Mouse (Mus musculus) testis, adult 2 months (tissue): Measurements from ENCODE around the gene Helz.

ENCODE experiments used
- CTCF ChIP-seq: fragments of 200-500 bp; IDR thresholded peaks from 2 replicates; pipeline ENCODE4 v1.5.1; 2012; ENCODE audit warnings: low read depth, mild to moderate bottlenecking, inconsistent platforms, low read length, moderate library complexity; ENCODE audit not compliant: control insufficient read depth, insufficient read depth, insufficient replicate concordance
- POLR2A ChIP-seq: fragments of 200-500 bp; IDR thresholded peaks from 2 replicates; pipeline ENCODE4 v1.6.1; 2012; ENCODE audit warnings: low read depth, mild to moderate bottlenecking, inconsistent platforms, low read length, moderate library complexity; ENCODE audit not compliant: control insufficient read depth

GRCm38 (mm10) chr11:107617976-107618375, 70.2 kb downstream of the Helz start:
- TF ChIP-seq POLR2A (no peak), CTCF (no peak)
